Mouse (Mus musculus): ENCODE measurements at regions not wholly inside any gene's neighbourhood (a gene's known extent, or its start where the extent isn't known, plus 50 kb on each side); places are given as distances from the start of the nearest gene placed in this dataset.

DNA sequence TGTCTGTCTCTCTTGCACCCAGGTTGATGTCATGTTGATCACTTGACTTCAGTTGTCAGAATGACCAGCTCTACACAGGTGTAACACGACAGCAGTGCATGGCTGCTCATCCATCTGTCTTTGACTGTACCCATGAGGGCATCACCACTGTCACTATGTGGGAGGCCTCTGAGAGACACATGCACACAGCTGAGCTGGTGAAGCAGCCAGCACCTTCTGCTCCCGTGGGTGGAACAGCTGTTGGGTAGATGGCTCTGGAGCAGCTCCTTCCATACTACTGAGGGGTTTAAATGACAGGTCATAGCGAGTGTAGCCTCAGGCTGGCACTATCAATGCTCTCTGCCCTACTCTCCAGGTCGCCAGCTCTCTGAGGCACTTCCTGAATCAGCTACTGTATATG lies 301.9 kb downstream of the Hs3st3b1 start:
- TF ChIP-seq CTCF (IDR thresholded peaks at IDR 0.05; ENCODE audit: borderline replicate concordance, extremely low read depth, insufficient read depth, insufficient read length) (no peak), POLR2A (IDR thresholded peaks at IDR 0.05; ENCODE audit: borderline replicate concordance, extremely low read depth, insufficient read depth, insufficient read length, poor library complexity, severe bottlenecking) (no peak)

All from brain, embryonic 14.5 days (tissue).